Mouse (Mus musculus) embryonic fibroblast, embryonic 13.5 days (primary cell): Measurements from ENCODE around the gene Ces4a. TPM values are rescaled to one million over a fixed set of nuclear protein-coding genes. Genes with fewer than 3 reads are reported as not detected.
A peak's percentile ranks its signal among the peaks of the same experiment; 100 is the strongest.
"Not testable (repeated sequence)": the region's sequence is repeated elsewhere in the genome, so short reads cannot be mapped to it uniquely, and the experiment has no call there.

ENCODE experiments used
- H3K27ac ChIP-seq: 2 replicates; pipeline ENCODE4 v1.5.1; 2012; ENCODE audit warnings: low read length, control low read depth, inconsistent platforms; ENCODE audit not compliant: insufficient read depth
- H3K4me1 ChIP-seq: 2 replicates; pipeline ENCODE4 v1.6.1; 2011; ENCODE audit warnings: low read length; ENCODE audit not compliant: control insufficient read depth, insufficient read depth
- H3K4me3 ChIP-seq: 2 replicates; pipeline ENCODE4 v1.5.1; 2011; ENCODE audit warnings: mild to moderate bottlenecking, control low read depth, low read length; ENCODE audit not compliant: insufficient read depth
- CTCF ChIP-seq: IDR thresholded peaks from 2 replicates; pipeline ENCODE4 v1.5.1; 2011; ENCODE audit warnings: mild to moderate bottlenecking, control low read depth, low read length, moderate library complexity, borderline replicate concordance; ENCODE audit not compliant: insufficient read depth
- POLR2A ChIP-seq: IDR thresholded peaks from 2 replicates; pipeline ENCODE4 v1.6.1; 2011; ENCODE audit warnings: low read depth, mild to moderate bottlenecking, control low read depth, low read length, moderate library complexity
- polyA plus RNA-seq: library from polyadenylated mRNA; stranded (reverse); fragments of >200 nt; gene quantifications from 2 replicates; pipeline ENCODE4 v1.2.4, GENCODE M21; 2011; ENCODE audit warnings: low read depth; ENCODE audit not compliant: missing spikeins, insufficient read length

The Ces4a gene
- not detected in 2 replicates for polyA plus RNA-seq

- Histone ChIP-seq H3K4me3 (no peak within 1 kb of the TSS), H3K27ac (no peak within 1 kb of the TSS), H3K4me1 (no peaks in the 10 kb centered on the region)
- TF ChIP-seq POLR2A, result no peak
Measured at GRCm38 (mm10) chr8:105131509-105131908, at the start of gene Ces4a. Gene Ces4a (plus strand): TSS chr8:105131800.

- H3K4me3 ChIP-seq, result no peak within 1 kb of the TSS
- no peaks in the 10 kb centered on the region for H3K4me1 ChIP-seq
- TF ChIP-seq POLR2A (no peak), CTCF (no peak)
- no peak within 1 kb of the TSS for H3K27ac ChIP-seq
Measured at GRCm38 (mm10) chr8:105083449-105084050, 48.0 kb upstream of the Ces4a start, which contains the start of gene Ces3b. Gene Ces3b (plus strand): TSS chr8:105083753.

GRCm38 (mm10) chr8:105088166-105088565 lies 43.4 kb upstream of the Ces4a start:
- H3K4me3 ChIP-seq, H3K4me1 ChIP-seq, H3K27ac ChIP-seq: not testable (repeated sequence)

GRCm38 (mm10) chr8:105088581-105088980 lies 43.0 kb upstream of the Ces4a start:
- H3K4me1 ChIP-seq, result no peaks in the 10 kb centered on the region
- H3K27ac ChIP-seq, result no peak overlapping the region
- H3K4me3 ChIP-seq, result no peak overlapping the region
- TF ChIP-seq POLR2A (no peak), CTCF (no peak)

- TF ChIP-seq CTCF (no peak), POLR2A (no peak)
- no peaks in the 10 kb centered on the region for H3K4me1 ChIP-seq
- no peak overlapping the region for H3K4me3 ChIP-seq
- no peak overlapping the region for H3K27ac ChIP-seq
Measured at GRCm38 (mm10) chr8:105093992-105094391, 37.6 kb upstream of the Ces4a start.

DNA sequence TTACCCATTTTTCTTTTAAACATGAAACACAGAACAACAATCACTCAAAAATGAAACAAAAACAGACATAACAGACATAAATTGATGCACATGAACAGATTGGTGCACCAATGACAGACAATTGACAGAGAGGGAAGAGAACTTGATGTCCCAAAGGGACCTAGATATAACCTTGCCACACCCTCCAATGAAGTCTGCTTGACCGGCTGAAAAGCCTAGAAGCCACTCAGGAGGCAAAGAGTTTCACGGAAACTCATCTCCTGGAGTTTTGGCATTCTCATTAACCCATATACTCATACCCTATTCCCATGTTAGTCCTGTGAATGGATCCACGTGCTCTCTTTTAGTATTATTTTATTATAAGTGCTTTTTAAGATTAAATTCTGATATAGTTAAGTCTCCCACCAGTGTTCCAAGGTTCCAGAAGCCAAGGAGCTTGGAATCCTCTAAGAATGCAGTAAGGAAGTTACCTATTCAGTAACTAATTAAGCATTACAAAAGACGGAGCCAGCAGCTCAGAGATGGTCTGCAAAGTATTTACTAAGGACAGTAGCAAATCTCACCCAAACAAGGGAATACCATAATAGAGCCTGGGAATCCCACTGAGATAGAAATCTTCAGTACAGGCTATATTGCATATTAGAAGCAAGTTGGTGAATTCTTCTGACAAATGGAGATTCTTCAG lies 29.4 kb upstream of the Ces4a start:
- H3K27ac ChIP-seq, H3K4me3 ChIP-seq, H3K4me1 ChIP-seq: not testable (repeated sequence)

DNA sequence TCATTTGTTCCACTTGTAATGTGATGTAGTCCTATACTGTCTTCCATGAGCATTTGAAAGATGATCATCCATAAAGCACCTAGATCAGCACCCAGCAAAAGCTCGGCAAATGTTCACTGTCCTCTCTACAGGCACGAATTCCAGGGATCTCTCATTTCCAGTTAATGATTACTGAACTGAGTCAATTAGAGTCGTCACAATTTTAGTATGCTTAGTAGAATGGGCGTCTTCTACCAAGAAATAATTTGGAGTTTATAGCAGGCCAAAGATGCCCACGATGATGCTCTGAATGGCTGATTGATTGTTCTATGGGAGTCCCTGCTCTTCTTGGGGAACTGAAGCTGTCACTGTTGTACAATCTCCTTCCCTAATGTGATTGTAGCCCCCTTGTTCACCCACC lies 27.9 kb upstream of the Ces4a start:
- not testable (repeated sequence) for H3K4me1 ChIP-seq, H3K4me3 ChIP-seq, H3K27ac ChIP-seq

- H3K4me1 ChIP-seq, result no peaks in the 10 kb centered on the region
- no peak overlapping the region for H3K4me3 ChIP-seq
- TF ChIP-seq CTCF, result no peak
- no peak for TF ChIP-seq POLR2A
- H3K27ac ChIP-seq, result no peak overlapping the region
Measured at GRCm38 (mm10) chr8:105104220-105104619, 27.4 kb upstream of the Ces4a start.

DNA sequence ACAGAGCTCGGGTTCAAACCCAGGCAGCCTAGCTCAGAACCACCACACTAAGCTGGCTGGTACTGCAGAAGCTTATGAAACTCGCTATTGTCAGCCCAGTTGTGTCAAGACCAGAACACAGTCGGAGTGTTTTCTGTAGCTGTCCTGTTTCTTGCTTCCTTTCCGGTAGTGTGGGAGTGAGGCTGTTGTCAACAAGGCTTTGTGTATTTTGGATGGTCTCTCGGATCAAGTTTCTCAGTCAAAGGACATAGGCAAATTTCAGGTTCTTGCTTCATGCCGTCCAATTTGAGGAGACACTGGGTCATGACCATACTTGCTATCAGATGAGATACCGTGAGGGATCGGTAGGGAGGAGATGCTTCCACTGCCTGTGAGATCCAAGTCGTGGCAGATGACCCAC lies 1.7 kb upstream of the Ces4a start:
- Histone ChIP-seq H3K27ac (no peak overlapping the region), H3K4me1 (no peaks in the 10 kb centered on the region), H3K4me3 (no peak overlapping the region)
- TF ChIP-seq POLR2A, result no peak
- TF ChIP-seq CTCF, result no peak

DNA sequence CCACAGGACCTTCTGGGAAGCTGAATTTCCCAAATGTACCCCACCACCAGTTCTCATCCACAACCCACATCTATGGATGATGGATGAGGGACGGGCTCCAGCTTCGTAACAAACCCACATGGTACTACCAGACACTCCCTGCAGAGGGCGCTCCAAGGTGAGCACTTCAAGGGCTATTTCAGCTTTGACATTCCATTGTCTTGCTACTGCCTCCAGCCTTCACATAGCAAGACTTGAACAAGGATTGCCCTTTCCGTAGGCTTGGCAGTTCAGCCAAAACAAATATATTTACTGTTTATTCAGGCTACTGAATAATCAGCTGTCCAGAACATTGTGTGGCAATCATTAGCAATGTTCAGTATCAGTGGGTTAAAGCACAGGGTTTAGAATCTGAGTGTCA lies 6.8 kb downstream of the Ces4a start:
- no peak overlapping the region for H3K27ac ChIP-seq
- no peaks in the 10 kb centered on the region for H3K4me1 ChIP-seq
- TF ChIP-seq POLR2A (no peak), CTCF (peak; percentile 77)
- no peak overlapping the region for H3K4me3 ChIP-seq

- TF ChIP-seq POLR2A (no peak), CTCF (no peak)
- H3K4me3 ChIP-seq, result no peak overlapping the region
- no peaks in the 10 kb centered on the region for H3K4me1 ChIP-seq
Measured at GRCm38 (mm10) chr8:105142395-105142794, 10.8 kb downstream of the Ces4a start.

More at GRCm38 (mm10) chr8:105142395-105142794, 10.8 kb downstream of the Ces4a start:
- no peak overlapping the region for H3K27ac ChIP-seq
